Mouse (Mus musculus): ENCODE results near the gene Gm14862. TPM values are rescaled to one million over a fixed set of nuclear protein-coding genes. Genes with fewer than 3 reads are reported as not detected.
A peak's percentile ranks its signal among the peaks of the same experiment; 100 is the strongest.
"Not testable (repeated sequence)": the region's sequence is repeated elsewhere in the genome, so short reads cannot be mapped to it uniquely, and the experiment has no call there.

Gm14862 gene
- not detected in 2 replicates for polyA plus RNA-seq (2012; ENCODE audit: insufficient read depth, insufficient read length, missing spikeins)

GRCm38 (mm10) chrX:9256766-9257165 is at the start of gene Gm14862:
Gene Gm14862, minus strand, starts transcription at chrX:9256899.
- H3K27ac ChIP-seq (ENCODE audit: insufficient read depth, low read depth, low read length), result no peak within 1 kb of the TSS
- no peaks in the 10 kb centered on the region for H3K4me1 ChIP-seq (ENCODE audit: control insufficient read depth, insufficient read depth, low read length)
- H3K4me3 ChIP-seq (ENCODE audit: insufficient read depth, low read length), result no peak within 1 kb of the TSS
- TF ChIP-seq CTCF (IDR thresholded peaks at IDR 0.05; ENCODE audit: low read depth, low read length) (no peak), POLR2A (IDR thresholded peaks at IDR 0.05; ENCODE audit: borderline replicate concordance, low read depth, low read length) (no peak)

- TF ChIP-seq POLR2A (IDR thresholded peaks at IDR 0.05; ENCODE audit: borderline replicate concordance, low read depth, low read length) (no peak), CTCF (IDR thresholded peaks at IDR 0.05; ENCODE audit: low read depth, low read length) (no peak)
- no peak overlapping the region for H3K27ac ChIP-seq (ENCODE audit: insufficient read depth, low read depth, low read length)
- no peak overlapping the region for H3K4me3 ChIP-seq (ENCODE audit: insufficient read depth, low read length)
- H3K4me1 ChIP-seq (ENCODE audit: control insufficient read depth, insufficient read depth, low read length), result no peaks in the 10 kb centered on the region
These were observed 46.8 kb upstream of the Gm14862 start for GRCm38 (mm10) chrX:9303455-9303854.

- no peak overlapping the region for H3K27ac ChIP-seq (ENCODE audit: insufficient read depth, low read depth, low read length)
- H3K4me3 ChIP-seq (ENCODE audit: insufficient read depth, low read length), result no peak overlapping the region
- TF ChIP-seq POLR2A (IDR thresholded peaks at IDR 0.05; ENCODE audit: borderline replicate concordance, low read depth, low read length) (no peak), CTCF (IDR thresholded peaks at IDR 0.05; ENCODE audit: low read depth, low read length) (no peak)
- H3K4me1 ChIP-seq (ENCODE audit: control insufficient read depth, insufficient read depth, low read length), result no peaks in the 10 kb centered on the region
These were observed 46.1 kb upstream of the Gm14862 start for GRCm38 (mm10) chrX:9302791-9303190.

GRCm38 (mm10) chrX:9298413-9298864 is 41.7 kb upstream of the Gm14862 start:
- no peak for TF ChIP-seq CTCF (IDR thresholded peaks at IDR 0.05; ENCODE audit: low read depth, low read length)
- TF ChIP-seq POLR2A (IDR thresholded peaks at IDR 0.05; ENCODE audit: borderline replicate concordance, low read depth, low read length), result no peak
- no peak overlapping the region for H3K4me3 ChIP-seq (ENCODE audit: insufficient read depth, low read length)
- H3K4me1 ChIP-seq (ENCODE audit: control insufficient read depth, insufficient read depth, low read length), result no peaks in the 10 kb centered on the region
- H3K27ac ChIP-seq (ENCODE audit: insufficient read depth, low read depth, low read length), result no peak overlapping the region

- not testable (repeated sequence) for H3K4me1 ChIP-seq (ENCODE audit: control insufficient read depth, insufficient read depth, low read length); H3K27ac ChIP-seq (ENCODE audit: insufficient read depth, low read depth, low read length); H3K4me3 ChIP-seq (ENCODE audit: insufficient read depth, low read length)
These were observed 36.6 kb upstream of the Gm14862 start for GRCm38 (mm10) chrX:9293140-9293829.

- not testable (repeated sequence) for H3K4me3 ChIP-seq (ENCODE audit: insufficient read depth, low read length); H3K27ac ChIP-seq (ENCODE audit: insufficient read depth, low read depth, low read length); H3K4me1 ChIP-seq (ENCODE audit: control insufficient read depth, insufficient read depth, low read length)
These were observed 26.8 kb upstream of the Gm14862 start, which contains the start of gene H2al1m for GRCm38 (mm10) chrX:9283464-9283863. Gene H2al1m, plus strand, starts transcription at chrX:9283764.

- Histone ChIP-seq H3K27ac (ENCODE audit: insufficient read depth, low read depth, low read length) (no peak overlapping the region), H3K4me3 (ENCODE audit: insufficient read depth, low read length) (no peak overlapping the region), H3K4me1 (ENCODE audit: control insufficient read depth, insufficient read depth, low read length) (peaks cover 3% of the 10 kb centered on the region; the same call in 1 of the 2 replicates)
- no peak for TF ChIP-seq POLR2A (IDR thresholded peaks at IDR 0.05; ENCODE audit: borderline replicate concordance, low read depth, low read length)
- no peak for TF ChIP-seq CTCF (IDR thresholded peaks at IDR 0.05; ENCODE audit: low read depth, low read length)
These were observed 17.6 kb upstream of the Gm14862 start for GRCm38 (mm10) chrX:9274321-9274720.

- no peak for TF ChIP-seq CTCF (IDR thresholded peaks at IDR 0.05; ENCODE audit: low read depth, low read length)
- TF ChIP-seq POLR2A (IDR thresholded peaks at IDR 0.05; ENCODE audit: borderline replicate concordance, low read depth, low read length), result no peak
- Histone ChIP-seq H3K27ac (ENCODE audit: insufficient read depth, low read depth, low read length) (no peak overlapping the region), H3K4me3 (ENCODE audit: insufficient read depth, low read length) (peak overlapping the region; percentile 94), H3K4me1 (ENCODE audit: control insufficient read depth, insufficient read depth, low read length) (peaks cover 3% of the 10 kb centered on the region; the same call in 1 of the 2 replicates)
These were observed 16.8 kb upstream of the Gm14862 start for GRCm38 (mm10) chrX:9273377-9274002.

GRCm38 (mm10) chrX:9272460-9273361 is 16.0 kb upstream of the Gm14862 start, which contains the start of gene Xk:
Gene Xk, plus strand, starts transcription at chrX:9272756.
- Histone ChIP-seq H3K4me1 (ENCODE audit: control insufficient read depth, insufficient read depth, low read length) (peaks cover 3% of the 10 kb centered on the region; the same call in 1 of the 2 replicates), H3K27ac (ENCODE audit: insufficient read depth, low read depth, low read length) (0 out of 2 replicates have a peak within 1 kb of the TSS, but pooled peaks have one; percentile 6), H3K4me3 (ENCODE audit: insufficient read depth, low read length) (peak within 1 kb of the TSS; percentile 94)
- TF ChIP-seq CTCF (IDR thresholded peaks at IDR 0.05; ENCODE audit: low read depth, low read length), result no peak
- no peak for TF ChIP-seq POLR2A (IDR thresholded peaks at IDR 0.05; ENCODE audit: borderline replicate concordance, low read depth, low read length)

Measured in bone marrow macrophage, adult 2 months (primary cell).